Mouse (Mus musculus) stomach, embryonic 14.5 days (tissue): ENCODE results near the gene Acyp1. TPM values are rescaled to one million over a fixed set of nuclear protein-coding genes. Genes with fewer than 3 reads are reported as not detected.
A peak's percentile ranks its signal among the peaks of the same experiment; 100 is the strongest.

Experiments
- ATAC-seq: fragments of 200-750 bp; cut with Nextera tagmentation; 2 replicates; pipeline ENCODE4 v1.8.0; 2017; ENCODE audit warnings: low read depth, moderate TSS enrichment; ENCODE audit not compliant: insufficient number of reproducible peaks, insufficient read depth, low FRiP score
- H3K27ac ChIP-seq: fragments of 300-500 bp; sonication (generic); 2 replicates; pipeline ENCODE4 v1.5.1; 2014; ENCODE audit warnings: mild to moderate bottlenecking, low read length, moderate library complexity, mixed read lengths
- H3K27me3 ChIP-seq: fragments of 300-500 bp; sonication (generic); 2 replicates; pipeline ENCODE4 v1.6.1; 2014; ENCODE audit warnings: low read length, control low read depth, mixed read lengths; ENCODE audit not compliant: control insufficient read depth, insufficient read depth
- H3K36me3 ChIP-seq: fragments of 300-500 bp; sonication (generic); 2 replicates; pipeline ENCODE4 v1.6.1; 2014; ENCODE audit warnings: mild to moderate bottlenecking, control low read depth, low read length, moderate library complexity, mixed read lengths; ENCODE audit not compliant: control insufficient read depth, insufficient read depth
- H3K4me1 ChIP-seq: fragments of 300-500 bp; sonication (generic); 2 replicates; pipeline ENCODE4 v1.6.1; 2014; ENCODE audit warnings: low read length, control low read depth, mixed read lengths; ENCODE audit not compliant: control insufficient read depth, insufficient read depth
- H3K4me2 ChIP-seq: fragments of 300-500 bp; sonication (generic); replicated peaks from 2 replicates; pipeline ENCODE4 v1.6.1; 2014; ENCODE audit warnings: low read depth, low read length, control low read depth
- H3K4me3 ChIP-seq: fragments of 300-500 bp; sonication (generic); 2 replicates; pipeline ENCODE4 v1.5.1; 2014; ENCODE audit warnings: low read depth, low read length, control low read depth
- H3K9ac ChIP-seq: fragments of 300-500 bp; sonication (generic); replicated peaks from 2 replicates; pipeline ENCODE4 v1.6.1; 2014; ENCODE audit warnings: low read depth, mild to moderate bottlenecking, control low read depth, low read length, moderate library complexity, mixed read lengths
- H3K9me3 ChIP-seq: fragments of 300-500 bp; sonication (generic); 2 replicates; pipeline ENCODE4 v1.6.1; 2016; ENCODE audit warnings: low read depth, low read length, control low read depth; ENCODE audit not compliant: control insufficient read depth
- WGBS: fragments of 180-500 bp; shearing (Covaris S2); extraction: QIAGEN DNeasy Blood & Tissue Kit; methylation state at CpG from one replicate; pipeline ENCODE4 v1.1.7; 2014; 5-methylcytosine and 5-hydroxymethylcytosine counted together
- polyA plus RNA-seq: library from polyadenylated mRNA; unstranded; fragments of >200 nt; fragmentation: Nextera tagmentation; extraction: Ambion mirVana; gene quantifications from 2 replicates; pipeline ENCODE4 v1.2.1, GENCODE M21; 2014

The Acyp1 gene
- polyA plus RNA-seq, 1 experiment from 2014 or later = 56.8 TPM

GRCm38 (mm10) chr12:85298127-85298834 lies 10.0 kb upstream of the Acyp1 start:
- Histone ChIP-seq H3K36me3 (peaks cover 24% of the 10 kb centered on the region), H3K27me3 (no peaks in the 10 kb centered on the region), H3K9me3 (0 out of 2 replicates have a peak, but pooled peaks cover 3% of the 10 kb centered on the region), H3K4me2 (no peak overlapping the region), H3K4me1 (peaks cover 9% of the 10 kb centered on the region; the same call in 1 of the 2 replicates), H3K4me3 (no peak overlapping the region), H3K9ac (no peak overlapping the region), H3K27ac (0 out of 2 replicates have a peak overlapping the region, but pooled peaks have one; percentile 21)
- 45% methylated on average over 11 of the region's 11 CpGs for WGBS
- no peak for ATAC-seq

- Histone ChIP-seq H3K27ac (no peak overlapping the region), H3K4me3 (no peak overlapping the region), H3K4me1 (peaks cover 9% of the 10 kb centered on the region; the same call in 1 of the 2 replicates), H3K9ac (no peak overlapping the region), H3K4me2 (no peak overlapping the region), H3K36me3 (peaks cover 20% of the 10 kb centered on the region), H3K27me3 (no peaks in the 10 kb centered on the region), H3K9me3 (0 out of 2 replicates have a peak, but pooled peaks cover 3% of the 10 kb centered on the region)
- 75% methylated on average over 10 of the region's 10 CpGs for WGBS
- ATAC-seq = no peak
Observed at GRCm38 (mm10) chr12:85297345-85297997, 9.2 kb upstream of the Acyp1 start.

- H3K4me1 ChIP-seq = peaks cover 9% of the 10 kb centered on the region; the same call in 1 of the 2 replicates
- ATAC-seq = no peak
- no peak overlapping the region for H3K4me2 ChIP-seq
- peaks cover 16% of the 10 kb centered on the region for H3K36me3 ChIP-seq
- H3K27ac ChIP-seq = no peak overlapping the region
- H3K4me3 ChIP-seq = no peak overlapping the region
- H3K27me3 ChIP-seq = no peaks in the 10 kb centered on the region
- WGBS = 76% methylated on average over 5 of the region's 5 CpGs
- H3K9ac ChIP-seq = no peak overlapping the region
- 0 out of 2 replicates have a peak, but pooled peaks cover 3% of the 10 kb centered on the region for H3K9me3 ChIP-seq
Observed at GRCm38 (mm10) chr12:85296915-85297314, 8.7 kb upstream of the Acyp1 start.

GRCm38 (mm10) chr12:85295506-85295905 lies 7.3 kb upstream of the Acyp1 start:
- no peak overlapping the region for H3K4me2 ChIP-seq
- H3K4me1 ChIP-seq = peaks cover 9% of the 10 kb centered on the region; the same call in 1 of the 2 replicates
- ATAC-seq = no peak
- H3K36me3 ChIP-seq = peaks cover 2% of the 10 kb centered on the region
- H3K4me3 ChIP-seq = no peak overlapping the region
- no peak overlapping the region for H3K9ac ChIP-seq
- 91% methylated on average over 2 of the region's 2 CpGs for WGBS
- H3K9me3 ChIP-seq = 0 out of 2 replicates have a peak, but pooled peaks cover 3% of the 10 kb centered on the region
- H3K27ac ChIP-seq = no peak overlapping the region
- no peaks in the 10 kb centered on the region for H3K27me3 ChIP-seq

- no peaks in the 10 kb centered on the region for H3K36me3 ChIP-seq
- no peak overlapping the region for H3K9ac ChIP-seq
- H3K9me3 ChIP-seq = 0 out of 2 replicates have a peak, but pooled peaks cover 3% of the 10 kb centered on the region
- no peak overlapping the region for H3K4me3 ChIP-seq
- H3K27ac ChIP-seq = no peak overlapping the region
- no peak for ATAC-seq
- H3K4me1 ChIP-seq = peaks cover 11% of the 10 kb centered on the region; the same call in 1 of the 2 replicates
- no peaks in the 10 kb centered on the region for H3K27me3 ChIP-seq
- no peak overlapping the region for H3K4me2 ChIP-seq
Observed at GRCm38 (mm10) chr12:85292906-85293305, 4.7 kb upstream of the Acyp1 start.

- ATAC-seq = no peak
- no peaks in the 10 kb centered on the region for H3K36me3 ChIP-seq
- H3K9ac ChIP-seq = no peak overlapping the region
- H3K4me2 ChIP-seq = no peak overlapping the region
- H3K27ac ChIP-seq = no peak overlapping the region
- no peaks in the 10 kb centered on the region for H3K27me3 ChIP-seq
- H3K9me3 ChIP-seq = 0 out of 2 replicates have a peak, but pooled peaks cover 3% of the 10 kb centered on the region
- no peak overlapping the region for H3K4me3 ChIP-seq
- WGBS = 77% methylated on average over 6 of the region's 6 CpGs
- peaks cover 8% of the 10 kb centered on the region; the same call in 1 of the 2 replicates for H3K4me1 ChIP-seq
Observed at GRCm38 (mm10) chr12:85292288-85292687, 4.0 kb upstream of the Acyp1 start.

- Histone ChIP-seq H3K9me3 (0 out of 2 replicates have a peak, but pooled peaks cover 3% of the 10 kb centered on the region), H3K4me1 (peaks cover 10% of the 10 kb centered on the region; the same call in 1 of the 2 replicates), H3K9ac (no peak overlapping the region), H3K27ac (no peak overlapping the region), H3K36me3 (no peaks in the 10 kb centered on the region), H3K27me3 (no peaks in the 10 kb centered on the region), H3K4me2 (no peak overlapping the region), H3K4me3 (no peak overlapping the region)
- no peak for ATAC-seq
Observed at GRCm38 (mm10) chr12:85291541-85291940, 3.3 kb upstream of the Acyp1 start.

- no peak for ATAC-seq
- Histone ChIP-seq H3K27me3 (no peaks in the 10 kb centered on the region), H3K27ac (no peak overlapping the region), H3K4me1 (peaks cover 10% of the 10 kb centered on the region; the same call in 1 of the 2 replicates), H3K36me3 (no peaks in the 10 kb centered on the region), H3K4me2 (no peak overlapping the region), H3K4me3 (no peak overlapping the region), H3K9ac (no peak overlapping the region; the same call in 1 of the 2 replicates), H3K9me3 (0 out of 2 replicates have a peak, but pooled peaks cover 3% of the 10 kb centered on the region)
- 81% methylated on average over 10 of the region's 10 CpGs for WGBS
Observed at GRCm38 (mm10) chr12:85290633-85291032, 2.4 kb upstream of the Acyp1 start.
